Mouse (Mus musculus) CH12.LX (cell line): ENCODE measurements at regions not wholly inside any gene's neighbourhood (a gene's known extent, or its start where the extent isn't known, plus 50 kb on each side); places are given as distances from the start of the nearest gene placed in this dataset.

Experiments
- DNase-seq: peaks from one replicate; pipeline ENCODE4 v3.0.0-alpha.2; 2013; ENCODE audit errors: extremely low read depth
- H3K27ac ChIP-seq: 2 replicates; pipeline ENCODE4 v1.5.1; 2012; ENCODE audit warnings: low read depth, mild to moderate bottlenecking, control low read depth, moderate library complexity; ENCODE audit not compliant: insufficient read depth
- H3K27me3 ChIP-seq: replicated peaks from 2 replicates; pipeline ENCODE3; 2012; ENCODE audit warnings: inconsistent platforms
- H3K36me3 ChIP-seq, 2 experiments: replicated peaks in 1 of 2; 2 replicates each; pipeline versions ENCODE3 to v1.6.1; 2012; ENCODE audit warnings: inconsistent platforms in 1 of 2, low read length in 1 of 2, mild to moderate bottlenecking in 1 of 2, mixed read lengths in 1 of 2, moderate library complexity in 1 of 2; ENCODE audit not compliant: control insufficient read depth in 1 of 2, insufficient read depth in 1 of 2
- H3K4me1 ChIP-seq, 2 experiments: 2 replicates each; pipeline ENCODE4 v1.6.1; 2012; ENCODE audit warnings: inconsistent platforms in 1 of 2, moderate library complexity in 1 of 2; ENCODE audit not compliant: insufficient read depth in 2 of 2, control insufficient read depth in 1 of 2
- H3K4me2 ChIP-seq: 2 replicates; pipeline ENCODE4 v1.6.1; 2012; ENCODE audit warnings: low read depth, mild to moderate bottlenecking, control low read depth; ENCODE audit not compliant: poor library complexity, insufficient read depth, severe bottlenecking
- H3K4me3 ChIP-seq, 3 experiments: fragments of 150-350 bp in 1 of 3; sonication (generic) in 1 of 3; replicated peaks in 1 of 3; 2 replicates each; pipeline versions ENCODE3 to v1.5.1; 2011 to 2012; ENCODE audit warnings: low read depth in 2 of 3, low read length in 2 of 3, mild to moderate bottlenecking in 2 of 3, moderate library complexity in 2 of 3, control low read depth in 1 of 3, improper control_type of control experiment in 1 of 3, inconsistent platforms in 1 of 3, mixed read lengths in 1 of 3; ENCODE audit not compliant: poor library complexity in 1 of 3
- H3K79me2 ChIP-seq: replicated peaks from 2 replicates; pipeline ENCODE4 v1.6.1; 2012; ENCODE audit warnings: mild to moderate bottlenecking, moderate library complexity; ENCODE audit not compliant: control insufficient read depth, poor library complexity, insufficient read depth, severe bottlenecking; ENCODE audit errors: extremely low read depth
- H3K9ac ChIP-seq: 2 replicates; pipeline ENCODE4 v1.6.1; 2012; ENCODE audit warnings: low read depth, mild to moderate bottlenecking, control low read depth, moderate library complexity; ENCODE audit not compliant: insufficient read depth
- H3K9me3 ChIP-seq: replicated peaks from 2 replicates; pipeline ENCODE3; 2012; ENCODE audit warnings: low read length, inconsistent platforms, mixed read lengths
- BHLHE40 ChIP-seq: IDR thresholded peaks from 2 replicates; pipeline ENCODE4 v1.6.1; 2011; ENCODE audit warnings: mild to moderate bottlenecking, low read depth, low read length, improper control_type of control experiment
- CHD1 ChIP-seq: IDR thresholded peaks from 2 replicates; pipeline ENCODE4 v1.6.1; 2012; ENCODE audit warnings: low read depth, low read length, improper control_type of control experiment, inconsistent platforms
- CHD2 ChIP-seq: IDR thresholded peaks from 2 replicates; pipeline ENCODE4 v1.6.1; 2011; ENCODE audit warnings: low read length, improper control_type of control experiment
- E2F4 ChIP-seq: IDR thresholded peaks from 2 replicates; pipeline ENCODE4 v1.6.1; 2011; ENCODE audit warnings: low read depth, low read length, improper control_type of control experiment; ENCODE audit not compliant: insufficient replicate concordance
- EP300 ChIP-seq: IDR thresholded peaks from 2 replicates; pipeline ENCODE4 v1.6.1; 2011; ENCODE audit warnings: low read length, improper control_type of control experiment
- ETS1 ChIP-seq: conservative IDR thresholded peaks from 2 replicates; pipeline ENCODE4 v1.6.1; 2012; ENCODE audit warnings: low read depth, mild to moderate bottlenecking, inconsistent platforms, low read length, improper control_type of control experiment, moderate library complexity
- HCFC1 ChIP-seq: IDR thresholded peaks from 2 replicates; pipeline ENCODE4 v1.6.1; 2012; ENCODE audit warnings: low read depth, mild to moderate bottlenecking, inconsistent platforms, low read length, improper control_type of control experiment
- IRF4 ChIP-seq: IDR thresholded peaks from 2 replicates; pipeline ENCODE4 v1.6.1; 2014; ENCODE audit warnings: low read depth, mild to moderate bottlenecking, inconsistent platforms, low read length, improper control_type of control experiment
- JUN ChIP-seq: IDR thresholded peaks from 2 replicates; pipeline ENCODE4 v1.6.1; 2011; ENCODE audit warnings: low read depth, mild to moderate bottlenecking, low read length, improper control_type of control experiment, moderate library complexity; ENCODE audit not compliant: insufficient read depth
- KAT2A ChIP-seq: IDR thresholded peaks from 2 replicates; pipeline ENCODE4 v1.6.1; 2012; ENCODE audit warnings: low read length, improper control_type of control experiment, inconsistent platforms; ENCODE audit not compliant: insufficient replicate concordance
- MEF2A ChIP-seq: IDR thresholded peaks from 2 replicates; pipeline ENCODE4 v1.6.1; 2014; ENCODE audit warnings: low read depth, mild to moderate bottlenecking, inconsistent platforms, low read length, improper control_type of control experiment, borderline replicate concordance
- MYC ChIP-seq: IDR thresholded peaks from 2 replicates; pipeline ENCODE4 v1.6.1; 2011; ENCODE audit warnings: low read depth, mild to moderate bottlenecking, improper control_type of control experiment, low read length
- NELFE ChIP-seq: IDR thresholded peaks from 2 replicates; pipeline ENCODE4 v1.6.1; 2011; ENCODE audit warnings: low read depth, low read length, improper control_type of control experiment
- NRF1 ChIP-seq: IDR thresholded peaks from 2 replicates; pipeline ENCODE4 v1.6.1; 2014; ENCODE audit warnings: low read depth, mild to moderate bottlenecking, inconsistent platforms, low read length, improper control_type of control experiment, moderate library complexity
- PAX5 ChIP-seq: IDR thresholded peaks from 2 replicates; pipeline ENCODE4 v1.6.1; 2012; ENCODE audit warnings: low read length, inconsistent platforms, mixed read lengths
- RAD21 ChIP-seq: IDR thresholded peaks from 2 replicates; pipeline ENCODE4 v1.6.1; 2011; ENCODE audit warnings: low read depth, mild to moderate bottlenecking, low read length, improper control_type of control experiment, moderate library complexity
- RCOR1 ChIP-seq: conservative IDR thresholded peaks from 2 replicates; pipeline ENCODE4 v1.6.1; 2012; ENCODE audit warnings: low read depth, mild to moderate bottlenecking, inconsistent platforms, low read length, improper control_type of control experiment
- SIN3A ChIP-seq: IDR thresholded peaks from 2 replicates; pipeline ENCODE4 v1.6.1; 2012; ENCODE audit warnings: low read length, improper control_type of control experiment, inconsistent platforms
- UBTF ChIP-seq: IDR thresholded peaks from 2 replicates; pipeline ENCODE4 v1.6.1; 2012; ENCODE audit warnings: low read depth, mild to moderate bottlenecking, inconsistent platforms, low read length, improper control_type of control experiment, moderate library complexity
- USF1 ChIP-seq: IDR thresholded peaks from 2 replicates; pipeline ENCODE4 v1.6.1; 2014; ENCODE audit warnings: low read depth, mild to moderate bottlenecking, inconsistent platforms, low read length, improper control_type of control experiment
- ZC3H11A ChIP-seq: IDR thresholded peaks from 2 replicates; pipeline ENCODE4 v1.6.1; 2012; ENCODE audit warnings: low read depth, mild to moderate bottlenecking, inconsistent platforms, low read length, improper control_type of control experiment
- ZKSCAN1 ChIP-seq: IDR thresholded peaks from 2 replicates; pipeline ENCODE4 v1.6.1; 2012; ENCODE audit warnings: low read depth, inconsistent platforms, low read length, improper control_type of control experiment, borderline replicate concordance
- ZMIZ1 ChIP-seq: IDR thresholded peaks from 2 replicates; pipeline ENCODE4 v1.6.1; 2012; ENCODE audit warnings: low read depth, mild to moderate bottlenecking, inconsistent platforms, low read length, improper control_type of control experiment
- ZNF384 ChIP-seq: IDR thresholded peaks from 2 replicates; pipeline ENCODE4 v1.6.1; 2012; ENCODE audit warnings: low read depth, low read length, improper control_type of control experiment, inconsistent platforms
- dilution Hi-C: fragments of 300-500 bp; cut with MboI; formaldehyde crosslinking; loops from 2 replicates; pipeline ENCODE4 v1.14.3; 2020; ENCODE audit warnings: low sequenced_read_pairs; ENCODE audit not compliant: extremely low pct_unique_long_range_greater_than_20kb, extremely low pct_ligation_motif_present
- in situ Hi-C: fragments of 300-500 bp; cut with MboI; formaldehyde crosslinking; loops from 3 replicates; pipeline ENCODE4 v1.14.3; 2019; ENCODE audit warnings: low sequenced_read_pairs, low pct_ligation_motif_present, low pct_unique_long_range_greater_than_20kb, mixed read lengths

DNA sequence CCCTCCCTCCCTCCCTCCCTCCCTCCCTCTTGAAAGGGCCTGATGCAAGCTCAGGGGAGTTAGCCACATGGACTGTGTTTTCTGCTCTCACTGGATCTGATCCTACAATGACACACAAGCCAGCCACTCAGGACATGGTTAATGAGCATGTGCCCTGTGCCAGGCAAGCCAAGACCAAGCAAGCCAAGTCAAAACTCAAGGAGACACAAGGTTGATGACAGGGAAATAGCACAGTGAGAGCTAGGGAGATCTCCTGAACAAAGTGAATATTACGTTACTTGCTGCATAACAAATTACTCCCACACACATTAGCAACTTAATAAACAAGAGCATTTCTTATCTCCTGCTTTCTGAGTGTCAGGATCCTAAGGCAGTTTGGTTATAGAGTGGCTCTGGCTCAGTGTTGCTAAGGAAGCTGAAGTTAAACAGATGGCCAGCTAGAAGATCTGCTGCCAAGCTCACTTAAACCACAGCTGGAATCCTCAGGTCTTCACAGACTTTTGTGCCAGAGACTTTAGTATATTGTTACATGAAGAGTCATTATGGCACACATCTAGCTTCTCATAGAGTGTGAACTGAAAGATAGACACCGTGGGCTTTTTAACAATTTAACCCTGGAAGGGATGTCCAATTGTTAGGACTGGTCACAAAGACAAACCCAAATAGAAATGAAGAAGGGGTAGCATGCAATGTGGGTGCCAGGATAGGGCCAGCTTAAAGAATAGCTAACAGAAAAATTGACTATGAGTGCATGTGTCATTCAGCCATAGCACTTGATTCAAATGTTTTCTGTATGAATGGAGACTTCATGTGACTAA is 77.9 kb downstream of the Pxdc1 start:
- dilution Hi-C loops: no loop called here
- no peak for DNase-seq
- Histone ChIP-seq H3K27me3 (no peaks in the 10 kb centered on the region), H3K4me3 (no peak overlapping the region), H3K4me1 (peaks cover 0 to 10% of the 10 kb centered on the region in 2 experiments; a peak in 2 of 4 replicates), H3K27ac (no peak overlapping the region), H3K9ac (no peak overlapping the region), H3K9me3 (no peaks in the 10 kb centered on the region), H3K4me2 (no peak overlapping the region), H3K79me2 (no peaks in the 10 kb centered on the region), H3K36me3 (no peaks in the 10 kb centered on the region)
- TF ChIP-seq ZMIZ1: no peak
- no peak for TF ChIP-seq IRF4
- TF ChIP-seq HCFC1: no peak
- TF ChIP-seq E2F4: no peak
- no peak for TF ChIP-seq MYC
- TF ChIP-seq RAD21: no peak
- TF ChIP-seq NRF1: no peak
- in situ Hi-C loops: no loop called here

DNA sequence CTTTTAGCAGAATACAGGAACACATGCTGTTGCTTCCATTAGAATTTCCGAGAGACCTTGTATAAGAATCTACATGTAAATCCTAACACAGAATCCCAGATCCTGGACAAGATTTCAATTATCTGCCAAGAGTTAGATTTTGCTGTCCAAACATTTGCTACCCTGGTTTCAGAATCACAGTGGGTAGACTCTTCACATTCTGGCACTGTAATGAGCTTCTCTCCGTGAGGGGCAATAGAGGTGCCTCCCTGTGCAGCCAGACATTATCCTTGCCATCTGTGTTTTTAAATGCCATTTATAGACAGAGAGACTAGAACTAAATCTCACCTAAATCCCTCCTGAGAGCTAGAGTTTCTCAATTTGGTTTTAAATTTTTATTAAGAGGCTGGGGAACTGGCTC is 84.0 kb downstream of the Pxdc1 start:
- no peak overlapping the region for H3K27ac ChIP-seq
- in situ Hi-C loops: no loop called here
- H3K79me2 ChIP-seq: no peaks in the 10 kb centered on the region
- DNase-seq: no peak
- H3K36me3 ChIP-seq: no peaks in the 10 kb centered on the region
- no peaks in the 10 kb centered on the region for H3K9me3 ChIP-seq
- dilution Hi-C loops: no loop called here
- H3K9ac ChIP-seq: no peak overlapping the region
- TF ChIP-seq UBTF (no peak), ZC3H11A (no peak), ZNF384 (no peak), ZMIZ1 (no peak), PAX5 (no peak), SIN3A (no peak), ETS1 (no peak), CHD1 (no peak), EP300 (no peak), NELFE (no peak), MEF2A (no peak), KAT2A (no peak), JUN (no peak), USF1 (no peak), BHLHE40 (no peak), CHD2 (no peak), RAD21 (no peak), ZKSCAN1 (no peak), RCOR1 (no peak)
- TF ChIP-seq, all 38 proteins: peak for 0
- Histone ChIP-seq H3K4me1 (peaks cover 0 to 6% of the 10 kb centered on the region in 2 experiments; a peak in 2 of 4 replicates), H3K4me3 (no peak overlapping the region), H3K27me3 (no peaks in the 10 kb centered on the region), H3K4me2 (no peak overlapping the region)
